Mouse (Mus musculus) urinary bladder, postnatal 36 days (tissue): ENCODE results near the gene Klhl35.
"Not testable (repeated sequence)": the region's sequence is repeated elsewhere in the genome, so short reads cannot be mapped to it uniquely, and the experiment has no call there.

Experiments
- DNase-seq, 2 experiments: peaks; one replicate each; pipeline ENCODE4 v3.0.0; 2022; ENCODE audit warnings: low spot score in 2 of 2, mixed read lengths in 1 of 2

Gene Klhl35

DNA sequence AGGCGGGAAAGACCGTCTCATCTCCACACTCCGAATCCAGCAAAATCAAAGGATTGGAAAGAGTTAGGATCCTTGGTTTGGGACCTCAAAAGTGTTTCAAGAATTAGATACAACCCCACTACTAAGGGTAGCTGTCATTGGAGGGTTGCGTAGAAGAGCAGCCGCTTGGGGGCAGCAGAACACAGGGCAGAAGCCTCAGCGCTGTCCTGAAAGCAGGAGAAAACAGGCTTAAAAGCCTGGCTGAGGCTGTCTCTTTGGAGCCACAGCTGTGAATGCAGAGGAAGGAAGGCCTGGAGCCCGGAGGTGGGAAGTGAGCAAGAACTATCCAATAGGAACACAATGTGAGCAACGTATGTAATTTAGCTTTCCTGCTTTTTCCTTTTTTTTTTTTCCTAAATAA lies 34.4 kb downstream of the Klhl35 start:
- peak; percentile 62 to 75 for DNase-seq

DNA sequence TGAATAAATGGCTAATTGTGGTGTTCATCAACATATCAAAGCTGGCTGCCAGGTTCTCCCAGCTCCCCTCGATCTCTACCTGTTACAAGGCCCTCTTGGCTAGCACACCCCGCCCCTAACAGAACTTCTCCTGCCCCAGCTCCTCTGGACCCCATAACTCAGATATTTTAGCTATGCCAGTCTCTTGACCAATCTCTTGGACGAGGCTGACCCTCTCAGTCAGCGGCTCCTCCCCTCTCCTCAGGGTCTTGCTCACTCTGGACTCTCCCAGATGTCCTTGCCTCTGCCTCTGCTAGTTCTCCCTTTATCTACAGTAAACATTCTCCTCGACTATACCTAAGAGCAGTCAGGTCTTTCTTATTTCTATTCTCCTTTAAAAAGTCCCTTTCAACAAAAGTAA lies 34.9 kb downstream of the Klhl35 start:
- no peak for DNase-seq

DNA sequence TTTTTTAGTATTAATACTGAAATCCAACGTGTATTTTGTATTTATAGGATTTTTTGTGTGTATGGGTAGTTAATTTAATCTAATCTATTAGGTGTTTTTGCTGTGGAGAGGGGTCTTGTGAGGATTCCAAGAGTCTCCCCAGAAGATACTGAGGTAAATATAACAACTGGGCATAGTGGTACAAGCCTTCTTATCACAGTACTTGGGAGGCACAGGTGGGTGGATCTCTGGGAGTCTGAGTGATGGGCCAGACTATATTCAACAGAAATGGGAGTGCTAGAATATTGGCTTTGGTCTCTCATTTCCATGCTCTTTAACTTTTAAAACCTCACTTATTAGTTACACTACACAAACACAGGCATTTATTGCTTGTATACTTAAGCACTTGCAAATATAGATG lies 35.3 kb downstream of the Klhl35 start:
- DNase-seq: no peak

DNA sequence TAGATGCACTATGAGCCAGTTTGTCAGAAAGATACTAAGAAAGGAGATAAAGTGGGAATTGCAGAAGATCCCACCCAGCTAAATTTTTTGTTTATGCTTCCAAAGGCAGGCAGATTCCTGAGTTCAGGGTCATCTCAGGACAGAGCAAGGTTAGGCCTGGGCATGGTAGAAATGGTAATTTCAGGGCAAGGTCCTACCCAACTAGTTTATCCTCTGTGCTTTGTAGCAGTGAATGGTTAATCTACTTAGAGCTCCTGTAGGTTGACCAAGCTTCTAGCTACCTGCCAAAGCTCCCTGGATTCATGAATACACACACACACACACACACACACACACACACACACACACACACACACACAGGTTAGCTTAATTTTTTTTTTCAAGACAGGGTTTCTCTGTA lies 38.8 kb downstream of the Klhl35 start:
- DNase-seq: no peak

DNA sequence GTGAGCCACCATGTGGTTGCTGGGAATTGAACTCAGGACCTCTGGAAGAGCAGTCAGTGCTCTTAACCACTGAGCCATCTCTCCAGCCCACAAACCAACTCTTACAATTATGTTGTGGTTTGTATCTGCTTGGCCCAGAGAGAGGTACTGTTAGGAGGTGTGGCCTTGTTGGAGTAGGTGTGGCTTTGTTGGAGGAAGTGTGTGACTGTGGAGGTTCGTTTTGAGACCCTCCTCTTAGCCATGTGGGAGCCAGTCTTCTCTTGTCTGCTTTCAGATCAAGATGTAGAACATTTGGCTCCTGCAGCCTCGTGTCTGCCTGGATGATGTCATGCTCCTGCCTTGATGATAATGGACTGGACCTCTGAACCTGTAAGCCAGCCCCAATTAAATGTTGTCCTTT lies 42.4 kb downstream of the Klhl35 start:
- not testable (repeated sequence) for DNase-seq

GRCm38 (mm10) chr7:99510087-99510501 lies 44.3 kb downstream of the Klhl35 start:
- peak in 1 of 2 experiments; percentile 26 for DNase-seq

GRCm38 (mm10) chr7:99516092-99516813 lies 50.4 kb downstream of the Klhl35 start:
- no peak for DNase-seq

GRCm38 (mm10) chr7:99516814-99517157 lies 51.0 kb downstream of the Klhl35 start:
- no peak for DNase-seq

DNA sequence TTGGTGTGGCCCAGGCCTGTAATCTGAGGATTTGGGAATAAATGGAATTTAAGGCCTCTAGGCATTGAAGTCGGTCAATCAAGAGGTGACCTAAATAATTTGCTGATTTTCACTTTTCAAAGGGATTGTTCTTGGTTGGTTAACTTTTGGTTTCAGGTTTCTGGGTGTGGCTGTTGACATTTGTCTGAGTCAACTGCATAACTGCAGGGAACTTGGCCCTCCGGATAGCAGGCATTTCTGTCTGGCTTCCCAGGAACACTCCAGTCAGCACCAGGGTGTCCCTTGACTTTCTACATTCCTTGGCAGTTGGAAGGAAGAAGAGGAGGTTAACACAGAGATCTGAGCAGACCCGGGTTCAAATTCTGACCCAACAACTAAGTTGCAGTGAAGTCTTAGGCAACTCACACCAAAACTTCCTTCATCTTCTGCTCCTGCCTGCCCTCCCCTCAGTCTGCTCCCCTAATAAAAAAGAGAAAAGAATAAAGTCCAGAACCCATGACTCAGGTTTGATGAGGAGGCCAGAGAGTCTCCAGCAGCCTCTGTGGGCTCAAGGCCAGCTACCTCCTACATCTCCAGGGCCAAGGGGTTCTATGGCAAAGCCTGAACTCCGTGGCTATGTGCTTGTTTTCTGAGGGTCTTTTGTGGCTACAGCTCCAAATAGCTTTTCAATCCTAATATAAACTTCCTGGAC lies 53.3 kb downstream of the Klhl35 start:
- DNase-seq: no peak

GRCm38 (mm10) chr7:99523121-99523520 lies 57.3 kb downstream of the Klhl35 start:
- no peak for DNase-seq
